Mouse (Mus musculus) limb, embryonic 10.5 days (tissue): ENCODE data around the gene Ush1c. TPM values are rescaled to one million over a fixed set of nuclear protein-coding genes. Genes with fewer than 3 reads are reported as not detected.

ENCODE experiments used
- DNase-seq: peaks from one replicate; pipeline ENCODE4 v3.0.0-alpha.2; 2017; ENCODE audit warnings: low spot score
- H3K27ac ChIP-seq: fragments of 300-500 bp; sonication (generic); 2 replicates; pipeline ENCODE4 v1.5.1; 2016; ENCODE audit warnings: mild to moderate bottlenecking
- H3K27me3 ChIP-seq: fragments of 300-500 bp; sonication (generic); 2 replicates; pipeline ENCODE4 v1.6.1; 2016; ENCODE audit warnings: low read depth, mild to moderate bottlenecking; ENCODE audit not compliant: poor library complexity, severe bottlenecking
- H3K36me3 ChIP-seq: fragments of 300-500 bp; sonication (generic); 2 replicates; pipeline ENCODE4 v1.6.1; 2016; ENCODE audit warnings: mild to moderate bottlenecking, moderate library complexity
- H3K4me1 ChIP-seq: fragments of 300-500 bp; sonication (generic); 2 replicates; pipeline ENCODE4 v1.6.1; 2016
- H3K4me3 ChIP-seq: fragments of 300-500 bp; sonication (generic); 2 replicates; pipeline ENCODE4 v1.5.1; 2016; ENCODE audit warnings: mild to moderate bottlenecking, moderate library complexity
- H3K9me3 ChIP-seq: fragments of 300-500 bp; sonication (generic); replicated peaks from 2 replicates; pipeline ENCODE4 v1.6.1; 2016; ENCODE audit warnings: mild to moderate bottlenecking
- WGBS: fragments of 180-500 bp; shearing (Covaris S2); methylation state at CpG from one replicate; pipeline ENCODE4 v1.1.7; 2016; 5-methylcytosine and 5-hydroxymethylcytosine counted together
- polyA plus RNA-seq: library from polyadenylated mRNA; unstranded; fragments of >200 nt; fragmentation: Nextera tagmentation; extraction: Ambion mirVana; gene quantifications from 2 replicates; pipeline ENCODE4 v1.2.1, GENCODE M21; 2016

The Ush1c gene
- polyA plus RNA-seq, 1 experiment from 2014 or later = 5.9 TPM

- Histone ChIP-seq H3K36me3 (no peaks in the 10 kb centered on the region), H3K27me3 (peaks cover 13% of the 10 kb centered on the region), H3K9me3 (no peaks in the 10 kb centered on the region), H3K4me3 (no peak overlapping the region), H3K27ac (no peak overlapping the region), H3K4me1 (peaks cover 37% of the 10 kb centered on the region)
- 90% methylated on average over 4 of the region's 4 CpGs for WGBS
- no peak for DNase-seq
These were observed 1.8 kb upstream of the Ush1c start for GRCm38 (mm10) chr7:46240091-46240490.

GRCm38 (mm10) chr7:46237192-46237591, 1.1 kb downstream of the Ush1c start:
- Histone ChIP-seq H3K27me3 (peaks cover 13% of the 10 kb centered on the region), H3K27ac (no peak overlapping the region), H3K4me3 (no peak overlapping the region), H3K9me3 (no peaks in the 10 kb centered on the region), H3K36me3 (no peaks in the 10 kb centered on the region), H3K4me1 (peaks cover 37% of the 10 kb centered on the region)
- 68% methylated on average over 7 of the region's 7 CpGs for WGBS
- no peak for DNase-seq

DNA sequence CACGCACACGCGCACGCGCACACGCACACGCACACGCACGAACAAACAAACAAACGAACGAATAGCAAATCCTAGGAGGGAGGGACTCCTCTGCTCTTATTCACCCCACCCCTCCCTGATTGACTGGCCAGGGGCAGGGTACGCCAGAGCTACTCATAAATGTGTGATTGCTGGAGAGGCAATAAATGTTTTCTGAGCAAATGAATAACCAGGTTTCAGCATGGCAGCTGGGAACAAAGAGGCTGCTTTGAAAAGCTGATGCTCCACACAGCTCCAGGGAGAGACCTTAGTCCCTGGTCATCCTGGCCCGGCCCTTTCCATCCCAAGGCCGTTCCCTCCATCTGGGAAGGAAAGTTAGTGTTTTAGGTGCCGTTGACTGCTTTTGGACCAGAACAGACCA, 1.9 kb downstream of the Ush1c start:
- WGBS = 82% methylated on average over 15 of the region's 15 CpGs
- DNase-seq = no peak
- Histone ChIP-seq H3K36me3 (no peaks in the 10 kb centered on the region), H3K9me3 (no peaks in the 10 kb centered on the region), H3K4me3 (0 out of 2 replicates have a peak overlapping the region, but pooled peaks have one; percentile 10), H3K4me1 (peaks cover 37% of the 10 kb centered on the region), H3K27ac (peak overlapping the region; percentile 19; the same call in 1 of the 2 replicates), H3K27me3 (peaks cover 13% of the 10 kb centered on the region)

DNA sequence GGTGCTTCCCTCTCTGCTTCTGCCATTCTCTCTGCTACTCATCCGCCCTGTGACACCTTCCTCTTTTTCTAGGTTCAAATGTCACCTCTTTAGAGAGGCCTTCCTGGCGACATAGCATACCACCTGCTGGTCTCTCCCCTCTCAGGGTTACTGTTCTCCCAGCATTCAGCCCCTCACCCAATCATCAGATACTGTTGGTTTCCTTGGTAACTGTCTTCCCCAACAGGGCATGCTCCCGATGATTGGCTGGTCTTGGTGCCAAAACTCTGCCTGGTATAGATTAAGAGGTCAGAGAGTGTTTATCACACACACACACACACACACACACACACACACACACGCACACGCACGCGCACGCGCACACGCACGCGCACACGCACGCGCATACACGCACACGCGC, 2.4 kb downstream of the Ush1c start:
- Histone ChIP-seq H3K4me1 (peaks cover 37% of the 10 kb centered on the region), H3K4me3 (0 out of 2 replicates have a peak overlapping the region, but pooled peaks have one; percentile 10), H3K36me3 (no peaks in the 10 kb centered on the region), H3K9me3 (no peaks in the 10 kb centered on the region), H3K27ac (0 out of 2 replicates have a peak overlapping the region, but pooled peaks have one; percentile 19), H3K27me3 (peaks cover 13% of the 10 kb centered on the region)
- DNase-seq = no peak
- 74% methylated on average over 18 of the region's 18 CpGs for WGBS

DNA sequence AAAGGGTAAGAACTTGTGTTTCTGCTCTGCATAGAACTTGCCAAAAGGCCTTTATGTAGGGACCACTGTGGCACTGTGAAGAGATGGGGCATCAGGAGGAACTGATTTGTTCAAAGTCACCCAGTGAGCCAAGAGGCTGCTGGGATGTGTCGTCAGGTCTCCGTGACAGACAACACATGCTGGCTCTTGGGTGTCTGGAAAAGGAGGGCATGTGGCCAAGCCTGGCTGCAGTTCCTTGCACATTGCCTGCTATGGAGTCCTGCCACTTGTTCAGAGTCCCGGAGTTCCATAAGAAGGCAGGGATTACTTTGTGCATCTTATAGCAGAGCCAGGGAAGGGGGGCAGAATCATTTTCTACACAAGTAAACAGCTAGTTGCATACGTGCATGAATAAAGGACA, 11.4 kb downstream of the Ush1c start:
- Histone ChIP-seq H3K4me1 (no peaks in the 10 kb centered on the region), H3K9me3 (no peaks in the 10 kb centered on the region), H3K4me3 (no peak overlapping the region), H3K27me3 (0 out of 2 replicates have a peak, but pooled peaks cover 12% of the 10 kb centered on the region), H3K27ac (no peak overlapping the region), H3K36me3 (no peaks in the 10 kb centered on the region)
- DNase-seq = no peak
- WGBS = 79% methylated on average over 4 of the region's 4 CpGs

- Histone ChIP-seq H3K4me3 (no peak overlapping the region), H3K27me3 (0 out of 2 replicates have a peak, but pooled peaks cover 12% of the 10 kb centered on the region), H3K4me1 (no peaks in the 10 kb centered on the region), H3K36me3 (no peaks in the 10 kb centered on the region), H3K9me3 (no peaks in the 10 kb centered on the region), H3K27ac (no peak overlapping the region)
- 22% methylated on average over 7 of the region's 7 CpGs for WGBS
- peak; percentile 82 for DNase-seq
These were observed 12.1 kb downstream of the Ush1c start for GRCm38 (mm10) chr7:46226253-46226652.

DNA sequence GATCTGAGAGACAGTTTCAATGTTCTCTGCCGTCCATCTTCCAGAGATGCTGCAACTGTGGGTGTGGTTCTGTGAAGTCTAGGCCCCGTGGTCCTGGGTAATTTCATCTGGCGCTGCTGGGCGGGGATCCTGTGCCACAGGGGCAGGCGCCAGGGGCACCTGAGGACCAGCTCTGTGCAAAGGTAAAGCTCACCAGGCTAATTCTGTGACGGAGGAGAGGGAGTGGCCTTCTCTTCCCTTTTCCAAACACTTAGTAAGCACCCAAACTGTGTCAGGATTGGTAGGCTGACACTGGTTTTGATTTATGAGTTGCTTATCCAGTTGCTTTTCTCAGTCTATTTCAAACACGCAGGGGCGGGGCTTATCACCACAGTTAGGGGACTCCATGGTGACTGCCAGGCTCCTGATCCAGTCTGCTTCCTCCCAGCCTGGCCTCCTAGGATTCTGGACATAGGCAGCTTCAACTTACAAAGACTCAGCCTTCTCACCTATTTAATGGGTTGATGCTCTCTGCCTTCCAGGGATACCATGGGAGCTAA, 17.6 kb downstream of the Ush1c start:
- Histone ChIP-seq H3K36me3 (no peaks in the 10 kb centered on the region), H3K27ac (no peak overlapping the region), H3K27me3 (peaks cover 18% of the 10 kb centered on the region), H3K4me1 (peaks cover 5% of the 10 kb centered on the region), H3K9me3 (no peaks in the 10 kb centered on the region), H3K4me3 (no peak overlapping the region)
- 74% methylated on average over 8 of the region's 8 CpGs for WGBS
- no peak for DNase-seq

GRCm38 (mm10) chr7:46218415-46218814, 19.9 kb downstream of the Ush1c start:
- Histone ChIP-seq H3K27me3 (peaks cover 18% of the 10 kb centered on the region), H3K4me1 (peaks cover 5% of the 10 kb centered on the region), H3K4me3 (no peak overlapping the region), H3K36me3 (no peaks in the 10 kb centered on the region), H3K9me3 (no peaks in the 10 kb centered on the region), H3K27ac (no peak overlapping the region)
- WGBS = 9% methylated on average over 11 of the region's 11 CpGs
- DNase-seq = peak; percentile 47

DNA sequence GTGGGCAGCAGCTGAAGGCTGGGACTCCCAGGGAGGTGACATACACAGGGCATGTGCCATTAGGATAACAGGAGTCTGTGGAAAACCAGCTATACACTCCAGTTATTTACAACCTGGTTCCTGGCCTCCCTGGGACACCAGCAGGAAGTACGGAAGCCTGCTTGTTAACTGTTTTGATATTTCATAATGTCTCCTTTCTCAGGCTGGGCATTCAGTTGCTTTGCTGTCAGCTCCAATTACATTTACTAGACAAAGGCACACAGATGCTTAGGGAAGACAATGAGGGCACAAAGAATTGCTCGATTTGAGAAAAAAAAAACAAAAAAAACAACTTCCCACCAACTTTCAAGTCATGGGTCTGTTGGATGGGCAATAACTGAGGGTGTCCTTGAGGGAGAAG, 21.8 kb downstream of the Ush1c start:
- Histone ChIP-seq H3K9me3 (no peaks in the 10 kb centered on the region), H3K4me3 (no peak overlapping the region), H3K27ac (no peak overlapping the region), H3K36me3 (no peaks in the 10 kb centered on the region), H3K27me3 (peaks cover 18% of the 10 kb centered on the region), H3K4me1 (peaks cover 5% of the 10 kb centered on the region)
- 77% methylated on average over 2 of the region's 2 CpGs for WGBS
- DNase-seq = no peak

GRCm38 (mm10) chr7:46210276-46210675, 28.0 kb downstream of the Ush1c start:
- Histone ChIP-seq H3K27ac (no peak overlapping the region), H3K9me3 (no peaks in the 10 kb centered on the region), H3K4me3 (no peak overlapping the region), H3K4me1 (no peaks in the 10 kb centered on the region), H3K27me3 (no peaks in the 10 kb centered on the region), H3K36me3 (no peaks in the 10 kb centered on the region)
- no peak for DNase-seq
- 85% methylated on average over 6 of the region's 6 CpGs for WGBS

DNA sequence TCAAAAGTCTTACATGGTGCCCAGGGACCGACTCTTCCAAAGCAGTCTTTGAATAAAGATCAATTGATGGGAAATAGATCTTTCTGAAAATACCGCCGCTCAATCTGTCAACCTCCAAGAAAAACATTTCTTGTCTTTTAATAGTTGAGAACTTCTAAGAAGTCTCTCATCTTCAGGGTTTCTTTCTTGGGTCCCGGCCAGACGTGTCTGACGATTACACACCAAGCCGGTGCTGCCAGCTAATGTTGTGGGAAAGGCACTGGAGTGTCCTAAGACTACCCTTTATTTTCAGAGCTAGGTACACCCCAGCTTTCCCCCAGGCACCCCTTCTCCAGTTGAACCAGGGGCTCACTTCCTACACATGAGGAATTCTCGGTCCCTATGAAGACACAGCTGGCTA, 30.2 kb downstream of the Ush1c start:
- 93% methylated on average over 8 of the region's 8 CpGs for WGBS

GRCm38 (mm10) chr7:46204775-46205174, 33.5 kb downstream of the Ush1c start:
- 76% methylated on average over 6 of the region's 6 CpGs for WGBS
- H3K27me3 ChIP-seq = no peaks in the 10 kb centered on the region
- H3K4me3 ChIP-seq = no peak overlapping the region
- no peaks in the 10 kb centered on the region for H3K9me3 ChIP-seq
- H3K36me3 ChIP-seq = no peaks in the 10 kb centered on the region
- DNase-seq = no peak
- peaks cover 24% of the 10 kb centered on the region for H3K4me1 ChIP-seq
- no peak overlapping the region for H3K27ac ChIP-seq

More for the DNA sequence above, 30.2 kb downstream of the Ush1c start:
- Histone ChIP-seq H3K9me3 (no peaks in the 10 kb centered on the region), H3K4me3 (no peak overlapping the region), H3K27me3 (no peaks in the 10 kb centered on the region), H3K4me1 (peaks cover 6% of the 10 kb centered on the region), H3K27ac (no peak overlapping the region), H3K36me3 (no peaks in the 10 kb centered on the region)
- DNase-seq = no peak

- H3K9me3 ChIP-seq = no peaks in the 10 kb centered on the region
- no peaks in the 10 kb centered on the region for H3K27me3 ChIP-seq
- no peak overlapping the region for H3K4me3 ChIP-seq
- 47% methylated on average over 11 of the region's 11 CpGs for WGBS
- peaks cover 24% of the 10 kb centered on the region for H3K4me1 ChIP-seq
- no peaks in the 10 kb centered on the region for H3K36me3 ChIP-seq
- DNase-seq = peak; percentile 67
- H3K27ac ChIP-seq = no peak overlapping the region
These were observed 34.2 kb downstream of the Ush1c start for GRCm38 (mm10) chr7:46204046-46204471.

DNA sequence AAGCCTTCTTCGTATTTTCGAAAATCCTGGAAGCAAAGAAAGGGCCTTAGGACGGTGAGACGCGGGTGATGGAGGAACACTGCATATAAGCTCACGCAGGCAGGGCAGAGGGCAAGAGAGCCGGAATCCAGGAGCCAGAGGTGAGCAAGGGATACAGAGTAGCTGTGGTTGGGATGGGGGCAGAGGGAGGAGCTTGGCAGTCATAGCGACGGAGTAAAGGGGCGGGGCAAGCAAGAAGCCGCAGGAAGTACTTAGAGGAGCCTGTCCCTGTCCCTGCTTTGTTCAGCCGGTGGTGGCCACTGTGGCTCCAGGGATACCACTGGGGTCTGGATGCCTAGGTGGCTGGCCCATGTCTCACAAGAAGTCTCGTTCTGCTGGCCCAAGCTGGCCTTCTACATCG, 36.7 kb downstream of the Ush1c start:
- Histone ChIP-seq H3K4me3 (peak overlapping the region; percentile 34), H3K4me1 (peaks cover 24% of the 10 kb centered on the region), H3K27me3 (no peaks in the 10 kb centered on the region), H3K36me3 (no peaks in the 10 kb centered on the region), H3K9me3 (no peaks in the 10 kb centered on the region), H3K27ac (peak overlapping the region; percentile 77)
- DNase-seq = peak; percentile 70
- 11% methylated on average over 14 of the region's 14 CpGs for WGBS
